ENCODE assay signal across 20 mouse cellular contexts in genomic region chr10:125673637-125674036, GRCm38 (mm10).
A peak's percentile ranks its signal among the peaks of the same experiment; 100 is the strongest.
DNase-seq lines count a peak whose midpoint lies in the region; ATAC-seq and TF ChIP-seq lines count a peak whose summit lies in the region.
"Had no signal": no experiment of that assay in that cellular context is flagged by ENCODE, and none has a peak within 500 bp of the region (broad histone marks: within the 10 kb centered on the region; RNA-seq: fewer than 3 reads in every experiment).

No protein-coding gene starts in this region.

- H3K27ac ChIP-seq in kidney, postnatal 0 days, result no peak overlapping the region
- no peak overlapping the region for H3K27ac ChIP-seq in embryonic facial prominence, embryonic 10.5 days (replicated peaks)
- H3K27ac ChIP-seq: forebrain, embryonic 15.5 days; gastrocnemius, adult 2 months; heart, embryonic 13.5 days; liver, embryonic 15.5 days had no signal

- H3K4me2 ChIP-seq in kidney, postnatal 0 days (ENCODE audit: low read length), result no peak overlapping the region
- H3K4me2 ChIP-seq: forebrain, embryonic 15.5 days; heart, embryonic 13.5 days; liver, embryonic 15.5 days had no signal

- H3K9me3 ChIP-seq in kidney, postnatal 0 days (replicated peaks; ENCODE audit: low read length), result no peaks in the 10 kb centered on the region
- no peaks in the 10 kb centered on the region for H3K9me3 ChIP-seq in embryonic facial prominence, embryonic 10.5 days
- H3K9me3 ChIP-seq: forebrain, embryonic 15.5 days; liver, embryonic 15.5 days had no signal

- DNase-seq in embryo, embryonic 10 days (ENCODE audit: low spot score), result peak; percentile 32
- DNase-seq in embryo, embryonic 9.5 days (ENCODE audit: extremely low spot score), result no peak
- peak; percentile 44 for DNase-seq in kidney, postnatal 0 days (ENCODE audit: low spot score)
- no peak for DNase-seq in kidney, adult 11 months
- DNase-seq in embryonic facial prominence, embryonic 10.5 days (ENCODE audit: low spot score), result peak; percentile 21
- peak; percentile 29 for DNase-seq in retina, postnatal 1 day
- DNase-seq: adrenal gland, adult 8-10 months; gastrocnemius, adult 2 months; heart, adult 11 months; heart, postnatal 4 days; kidney, adult 2 months; right cerebral cortex, postnatal 25 days had no signal

- no peak for TF ChIP-seq CTCF in kidney, postnatal 0 days (IDR thresholded peaks at IDR 0.05; ENCODE audit: low read depth)

- ATAC-seq in kidney, postnatal 0 days (replicated peaks; ENCODE audit: low FRiP score, low read depth), result peak; percentile 72
- ATAC-seq in frontal cortex, adult (ENCODE audit: low TSS enrichment), result no peak
- ATAC-seq in erythroid progenitor cell, adult 5-6 weeks (replicated peaks; ENCODE audit: low FRiP score, poor library complexity, severe bottlenecking), result no peak
- ATAC-seq: CD4-positive, CD25-positive, alpha-beta regulatory T cell, adult 4 months; forebrain, embryonic 15.5 days; lung, postnatal 0 days; midbrain, embryonic 16.5 days had no signal

- H3K9ac ChIP-seq in kidney, postnatal 0 days (ENCODE audit: low read depth, low read length), result no peak overlapping the region
- H3K9ac ChIP-seq: forebrain, embryonic 15.5 days; heart, embryonic 13.5 days; liver, embryonic 15.5 days had no signal

- no peak overlapping the region for H3K4me3 ChIP-seq in kidney, postnatal 0 days (replicated peaks; ENCODE audit: low read depth, low read length)
- H3K4me3 ChIP-seq in embryonic facial prominence, embryonic 10.5 days, result no peak overlapping the region
- H3K4me3 ChIP-seq: forebrain, embryonic 15.5 days; gastrocnemius, adult 2 months; heart, embryonic 13.5 days; liver, embryonic 15.5 days had no signal

- no peaks in the 10 kb centered on the region for H3K36me3 ChIP-seq in kidney, postnatal 0 days (ENCODE audit: insufficient read depth, low read length)
- no peaks in the 10 kb centered on the region for H3K36me3 ChIP-seq in embryonic facial prominence, embryonic 10.5 days (replicated peaks)
- H3K36me3 ChIP-seq: forebrain, embryonic 15.5 days; heart, embryonic 13.5 days; liver, embryonic 15.5 days had no signal

- no peaks in the 10 kb centered on the region for H3K4me1 ChIP-seq in kidney, postnatal 0 days (replicated peaks; ENCODE audit: insufficient read depth, low read length)
- H3K4me1 ChIP-seq in embryonic facial prominence, embryonic 10.5 days, result no peaks in the 10 kb centered on the region; the same call in 1 of the 2 replicates
- H3K4me1 ChIP-seq: forebrain, embryonic 15.5 days; heart, embryonic 13.5 days; liver, embryonic 15.5 days had no signal

- 31% methylated on average over 11 of the region's 11 CpGs for WGBS in kidney, postnatal 0 days
- WGBS in embryonic facial prominence, embryonic 10.5 days, result 69% methylated on average over 11 of the region's 11 CpGs

- H3K27me3 ChIP-seq in kidney, postnatal 0 days (ENCODE audit: insufficient read depth, low read length), result no peaks in the 10 kb centered on the region
- no peaks in the 10 kb centered on the region for H3K27me3 ChIP-seq in embryonic facial prominence, embryonic 10.5 days (replicated peaks; ENCODE audit: low read depth, poor library complexity, severe bottlenecking)
- H3K27me3 ChIP-seq: forebrain, embryonic 15.5 days; heart, embryonic 13.5 days; liver, embryonic 15.5 days had no signal

Comparison
In these comparisons a context has a peak if more than half of its experiments do, and no peak if none do; other contexts are left out.
1. DNase-seq: peak in embryo, embryonic 10 days (single experiment), kidney, postnatal 0 days (single experiment), embryonic facial prominence, embryonic 10.5 days (single experiment) and retina, postnatal 1 day (single experiment); none in embryo, embryonic 9.5 days (single experiment) and kidney, adult 11 months (single experiment).